Mouse (Mus musculus) telencephalon, adult 2 months (tissue): ENCODE data around the gene Lsm14b.

Experiments
- DNase-seq: peaks from one replicate; pipeline ENCODE4 v3.0.0-alpha.2; 2011; ENCODE audit warnings: low read depth, low spot score

The Lsm14b gene

GRCm38 (mm10) chr2:180051986-180052733, 27.4 kb downstream of the Lsm14b start:
- DNase-seq = no peak

DNA sequence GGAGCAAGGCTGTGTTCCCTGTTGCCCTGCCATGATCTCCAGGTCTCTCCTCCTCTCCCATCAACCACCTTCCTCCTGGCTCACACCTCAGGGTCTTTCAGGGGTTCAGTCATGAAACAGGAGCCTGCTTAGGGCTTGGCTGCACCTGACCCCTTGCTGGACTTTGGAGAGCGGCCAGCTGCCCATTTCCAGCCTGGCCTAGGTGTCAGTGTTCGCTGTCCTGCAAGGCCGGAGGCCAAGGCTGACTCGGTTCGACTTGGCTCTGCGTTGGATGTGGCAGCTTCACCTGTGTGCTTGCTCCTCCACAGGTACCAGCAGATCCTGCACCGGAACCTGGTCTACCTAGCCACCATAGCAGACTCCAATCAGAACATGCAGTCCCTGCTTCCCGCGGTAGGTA, 28.2 kb downstream of the Lsm14b start:
- DNase-seq = no peak

- no peak for DNase-seq
Observed at GRCm38 (mm10) chr2:180063338-180064131, 38.7 kb downstream of the Lsm14b start.

GRCm38 (mm10) chr2:180069770-180070480, 45.1 kb downstream of the Lsm14b start:
- no peak for DNase-seq

- DNase-seq = peak; percentile 84
Observed at GRCm38 (mm10) chr2:180070481-180071453, 46.0 kb downstream of the Lsm14b start, which contains the start of gene Mtg2. Gene Mtg2 (plus strand): TSS chr2:180070588.

DNA sequence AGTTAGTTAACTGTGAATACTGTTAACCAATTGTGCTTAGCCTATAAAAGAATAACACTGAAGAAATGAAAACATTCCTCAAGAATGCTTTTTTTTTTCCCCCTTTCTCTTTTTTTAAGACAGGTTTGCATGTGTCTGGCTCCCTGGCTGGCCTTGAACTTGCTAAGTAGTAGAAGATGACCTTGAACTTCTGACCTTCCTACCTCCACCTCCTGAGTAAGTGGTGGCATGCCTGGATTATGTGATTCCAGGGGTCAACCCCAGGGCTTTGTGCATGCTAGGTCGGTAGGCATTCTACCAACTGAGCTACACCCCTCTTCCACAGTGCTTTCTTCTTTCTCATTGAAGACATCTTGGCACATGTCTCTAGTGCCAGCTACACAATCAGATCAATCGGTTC, 46.9 kb downstream of the Lsm14b start:
- no peak for DNase-seq

GRCm38 (mm10) chr2:180072886-180073285, 48.1 kb downstream of the Lsm14b start:
- DNase-seq = no peak

GRCm38 (mm10) chr2:180077622-180078021, 52.8 kb downstream of the Lsm14b start:
- DNase-seq = no peak

GRCm38 (mm10) chr2:180080680-180081079, 55.9 kb downstream of the Lsm14b start:
- no peak for DNase-seq

DNA sequence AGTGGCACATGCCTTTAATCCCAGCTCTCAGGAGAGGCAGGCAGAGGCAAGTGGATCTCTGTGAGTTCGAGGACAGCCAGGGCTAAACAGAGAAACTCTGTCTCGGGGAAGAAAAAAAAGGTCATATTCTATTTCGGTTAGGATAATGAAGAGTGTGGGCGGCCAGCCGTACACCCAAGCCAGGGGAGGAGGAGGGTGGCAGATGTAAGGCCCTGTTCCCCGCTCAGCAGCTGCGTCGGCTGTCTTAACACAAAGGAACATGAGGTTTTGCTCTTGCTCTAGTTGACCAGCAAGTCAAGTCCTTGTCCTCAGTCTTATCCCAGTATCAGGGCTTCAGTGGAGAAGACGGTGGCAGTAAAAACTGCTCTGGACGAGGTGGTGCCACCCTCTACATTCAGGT, 58.3 kb downstream of the Lsm14b start:
- no peak for DNase-seq

GRCm38 (mm10) chr2:180084565-180084964, 59.8 kb downstream of the Lsm14b start:
- no peak for DNase-seq
